Mouse (Mus musculus): ENCODE results near the gene Cldn13.

- no peak for TF ChIP-seq POLR2A (IDR thresholded peaks at IDR 0.05; ENCODE audit: control insufficient read depth, low read depth, low read length)
- no peak for TF ChIP-seq CTCF (IDR thresholded peaks at IDR 0.05; ENCODE audit: control insufficient read depth, insufficient read depth, insufficient replicate concordance, low read depth, low read length)
These were observed 26.8 kb downstream of the Cldn13 start for GRCm38 (mm10) chr5:134888505-134888904.
